Mouse (Mus musculus) forelimb bud, embryonic 11.5 days (tissue): ENCODE results near the gene Slc44a5.
"Not testable (repeated sequence)": the region's sequence is repeated elsewhere in the genome, so short reads cannot be mapped to it uniquely, and the experiment has no call there.

ENCODE experiments used
- DNase-seq: peaks from one replicate; pipeline ENCODE4 v3.0.0-alpha.2; 2012; ENCODE audit warnings: low read depth, low spot score

Slc44a5 gene

DNA sequence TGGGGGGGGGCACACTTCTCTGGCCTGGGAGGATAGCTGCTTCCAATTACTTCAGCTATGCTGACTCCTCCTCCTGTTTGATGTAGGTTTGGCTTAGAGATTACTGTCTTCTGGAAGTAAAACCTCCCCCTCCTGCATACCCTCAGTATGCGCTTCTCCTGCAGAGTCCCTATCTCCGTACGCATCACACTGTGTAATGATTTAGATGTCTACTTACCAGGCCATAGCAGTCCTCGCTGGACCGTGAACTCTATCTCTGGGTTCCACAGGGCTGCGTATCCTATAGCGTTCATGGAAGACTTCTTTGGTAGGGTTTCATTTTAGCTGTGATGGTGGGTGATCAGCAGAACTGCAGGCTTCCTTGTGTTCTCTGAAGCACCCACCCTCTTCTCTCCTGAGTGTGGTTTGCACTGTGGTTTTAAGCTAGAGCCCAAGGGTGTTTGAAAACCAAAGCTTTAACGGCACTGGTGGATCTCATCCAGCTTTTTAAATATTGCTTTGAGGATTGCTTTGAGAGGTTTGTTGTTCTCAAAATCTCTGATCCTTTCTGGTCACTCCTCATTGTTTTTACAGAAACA lies 120.6 kb downstream of the Slc44a5 start:
- no peak for DNase-seq

DNA sequence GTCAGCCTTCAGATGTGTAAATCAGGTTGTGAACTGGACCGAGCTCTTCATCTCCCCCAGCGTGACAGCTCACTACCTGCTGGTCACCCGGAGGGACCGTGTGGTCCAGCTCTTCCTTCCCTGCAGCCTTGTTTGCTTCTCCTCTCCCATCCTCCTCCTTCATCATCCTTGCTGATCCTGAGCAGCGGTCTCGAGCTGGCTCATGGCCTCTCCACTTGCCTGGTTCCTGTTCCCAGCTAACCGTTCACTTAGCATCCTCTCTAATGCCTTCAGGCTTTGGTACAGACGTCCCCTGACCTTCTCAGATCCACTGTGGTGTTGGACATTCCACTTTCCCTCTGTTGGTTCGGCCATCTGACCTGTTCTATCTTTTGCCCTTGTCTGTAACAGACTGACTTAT lies 128.4 kb downstream of the Slc44a5 start:
- no peak for DNase-seq

- DNase-seq: no peak
Measured at GRCm38 (mm10) chr3:154110528-154110927, 137.3 kb downstream of the Slc44a5 start.

- peak; percentile 27 for DNase-seq
Measured at GRCm38 (mm10) chr3:154111221-154111620, 138.0 kb downstream of the Slc44a5 start.

- DNase-seq: no peak
Measured at GRCm38 (mm10) chr3:154114991-154115390, 141.8 kb downstream of the Slc44a5 start.

GRCm38 (mm10) chr3:154115478-154115877 lies 142.2 kb downstream of the Slc44a5 start:
- no peak for DNase-seq

- DNase-seq: no peak
Measured at GRCm38 (mm10) chr3:154116000-154116399, 142.8 kb downstream of the Slc44a5 start.

DNA sequence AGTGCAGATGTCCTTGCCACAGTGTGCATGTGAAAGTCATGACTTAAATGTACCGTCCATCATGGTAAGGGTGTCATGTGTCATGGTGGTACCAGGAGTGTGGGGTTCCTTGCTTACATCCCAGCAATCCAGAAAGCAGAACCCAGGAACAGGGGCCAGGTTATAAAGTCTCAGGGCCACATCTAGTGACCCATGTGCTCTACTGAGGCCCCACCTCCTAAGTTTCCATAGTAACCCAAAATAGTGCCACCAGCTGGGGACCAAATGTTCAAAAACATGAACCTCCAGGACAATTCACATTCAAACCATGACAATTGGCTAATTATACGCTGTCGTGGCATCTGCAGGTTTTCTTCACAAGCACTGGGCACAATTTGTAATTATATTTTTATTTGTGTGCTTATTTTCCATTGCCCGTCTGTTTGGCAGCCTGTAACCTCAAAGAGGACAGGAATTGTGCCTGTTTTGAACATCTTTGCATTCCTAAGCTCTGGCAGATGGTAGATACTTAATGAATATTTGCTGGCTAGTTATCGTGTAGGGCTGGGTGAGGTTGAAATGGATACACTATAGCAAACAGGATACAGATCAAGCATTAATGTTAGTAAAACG lies 145.9 kb downstream of the Slc44a5 start:
- DNase-seq: no peak

GRCm38 (mm10) chr3:154122531-154122930 lies 149.3 kb downstream of the Slc44a5 start:
- no peak for DNase-seq

GRCm38 (mm10) chr3:154124890-154125575 lies 151.8 kb downstream of the Slc44a5 start:
- DNase-seq: no peak

GRCm38 (mm10) chr3:154125768-154126376 lies 152.6 kb downstream of the Slc44a5 start:
- DNase-seq: no peak

GRCm38 (mm10) chr3:154127246-154127645 lies 154.0 kb downstream of the Slc44a5 start:
- DNase-seq: no peak

GRCm38 (mm10) chr3:154129036-154129435 lies 155.8 kb downstream of the Slc44a5 start:
- no peak for DNase-seq

- no peak for DNase-seq
Measured at GRCm38 (mm10) chr3:154130431-154131114, 157.3 kb downstream of the Slc44a5 start.

DNA sequence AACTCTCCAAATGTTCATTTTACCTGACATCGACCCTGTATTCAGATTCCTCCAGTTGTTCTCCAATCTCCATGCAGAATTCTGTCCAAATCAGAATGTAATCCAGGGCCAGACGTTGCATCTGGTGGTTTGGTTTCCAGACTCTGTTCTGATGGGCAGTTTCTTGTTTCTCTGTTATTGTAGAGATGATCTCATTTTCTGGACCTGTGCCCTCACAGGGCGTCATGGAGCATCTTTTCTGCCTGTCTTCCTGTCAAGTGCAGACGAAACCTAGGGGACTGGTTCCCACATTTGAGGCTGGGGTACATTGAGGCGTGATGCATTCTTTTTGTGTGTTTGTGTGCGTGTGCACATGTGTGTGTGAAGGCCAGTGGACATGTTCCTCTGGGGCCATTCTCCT lies 160.8 kb downstream of the Slc44a5 start:
- no peak for DNase-seq

DNA sequence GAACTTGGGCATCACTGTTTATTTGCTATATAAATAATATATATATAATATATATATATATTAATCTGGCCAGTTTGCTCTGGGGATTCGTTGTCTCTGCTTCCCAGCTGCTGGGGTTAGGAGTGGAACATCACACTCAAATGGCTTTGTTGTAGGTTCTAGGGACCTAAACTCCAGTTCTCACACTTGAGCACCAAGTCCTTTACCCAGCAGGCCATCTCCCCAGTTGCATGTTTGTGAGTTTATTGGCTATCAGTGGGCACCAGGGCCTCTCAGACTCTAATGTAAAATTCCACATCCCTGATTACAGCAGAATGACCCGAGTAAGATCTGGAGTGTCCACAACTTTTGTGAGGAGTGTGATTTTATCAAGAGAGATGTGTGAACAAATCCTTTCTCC lies 161.5 kb downstream of the Slc44a5 start:
- DNase-seq: no peak

DNA sequence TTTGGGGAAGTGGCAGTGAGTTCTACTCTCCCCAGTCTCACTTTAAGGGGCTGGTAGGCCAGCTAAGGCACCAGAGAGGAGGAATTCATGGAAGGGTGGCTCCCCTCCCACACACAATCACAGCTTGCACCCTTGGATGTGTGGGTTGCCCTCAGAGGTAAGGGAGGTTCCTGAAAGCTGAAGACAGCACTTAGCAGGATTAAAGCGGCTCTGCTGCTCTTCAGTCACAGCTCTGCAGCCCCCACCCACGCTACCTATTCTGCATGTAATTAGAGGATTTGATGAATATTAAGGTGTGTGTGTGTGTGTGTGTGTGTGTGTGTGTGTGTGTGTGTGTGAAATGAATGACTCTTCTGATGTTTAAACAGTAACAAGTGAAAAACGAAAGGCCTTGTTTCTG lies 163.3 kb downstream of the Slc44a5 start:
- DNase-seq: no peak

DNA sequence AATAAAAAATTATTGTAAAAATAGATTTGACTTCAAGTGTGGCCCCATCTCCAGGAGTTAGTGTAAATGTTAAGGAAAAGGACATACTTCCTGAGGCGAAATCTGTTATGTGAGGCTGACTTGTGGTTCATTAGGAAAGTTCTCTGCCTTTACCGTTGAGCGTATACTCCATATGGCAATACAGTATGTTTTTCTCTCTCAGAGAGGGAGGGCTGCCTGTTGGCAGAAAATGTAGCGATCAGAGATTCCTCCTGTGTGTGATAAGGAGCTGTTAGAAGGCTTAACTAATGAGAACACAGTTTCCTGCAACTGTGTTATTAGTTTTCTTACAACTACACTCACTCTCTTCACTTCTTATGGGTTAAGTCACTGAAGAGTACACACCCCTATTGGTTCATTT lies 168.1 kb downstream of the Slc44a5 start:
- DNase-seq: no peak

DNA sequence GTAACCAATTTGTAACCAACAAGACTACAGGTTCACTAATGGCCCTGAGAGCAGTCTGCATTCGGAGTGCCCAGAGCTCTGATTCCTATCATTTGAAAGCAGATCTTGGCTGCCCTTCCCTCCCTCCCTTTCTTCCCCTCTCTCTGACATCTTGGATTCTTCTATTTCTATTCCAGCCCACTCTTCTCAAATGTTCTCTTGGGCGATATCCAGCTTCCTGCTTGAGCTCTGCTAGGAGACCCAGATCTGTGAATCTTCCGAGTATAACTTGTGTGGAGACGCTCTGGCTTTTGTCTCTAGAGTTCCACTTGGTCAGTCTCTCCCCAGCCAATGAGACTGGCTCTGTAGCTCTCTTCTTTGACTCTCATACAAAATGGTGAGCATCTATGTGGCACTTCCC lies 169.4 kb downstream of the Slc44a5 start:
- DNase-seq: no peak

DNA sequence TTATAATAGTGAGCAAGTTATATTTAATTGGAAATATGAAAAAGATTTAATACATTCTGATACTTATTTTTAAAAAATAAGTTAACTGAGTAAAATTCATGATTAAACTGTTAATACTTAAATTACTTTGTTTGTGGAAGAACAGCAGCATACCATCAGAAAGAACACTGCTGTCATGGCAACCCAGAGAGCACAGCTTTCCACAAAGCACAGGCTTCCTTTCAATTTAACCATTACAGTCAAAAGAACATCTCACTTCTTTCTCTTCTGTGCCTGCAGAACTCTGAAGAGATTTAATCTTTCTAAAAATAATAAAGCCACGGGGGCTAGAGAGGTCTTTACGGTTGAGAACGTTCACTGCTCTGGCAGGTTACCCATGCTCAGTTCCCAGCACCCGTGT lies 172.5 kb downstream of the Slc44a5 start:
- no peak for DNase-seq

- DNase-seq: no peak
Measured at GRCm38 (mm10) chr3:154149778-154150177, 176.5 kb downstream of the Slc44a5 start.

GRCm38 (mm10) chr3:154153541-154153940 lies 180.3 kb downstream of the Slc44a5 start:
- DNase-seq: not testable (repeated sequence)
